Mouse (Mus musculus) heart, postnatal 10 days (tissue): ENCODE results near the gene Scgb1b15. TPM values are rescaled to one million over a fixed set of nuclear protein-coding genes. Genes with fewer than 3 reads are reported as not detected.
"Not testable (repeated sequence)": the region's sequence is repeated elsewhere in the genome, so short reads cannot be mapped to it uniquely, and the experiment has no call there.

Source experiments
- DNase-seq, 2 experiments: peaks; one replicate each; pipeline ENCODE4 v3.0.0; 2021
- intact Hi-C: fragments of 180-260 bp; cut with DNase I; formaldehyde crosslinking; loops from one replicate; pipeline ENCODE4 v1.15.1; 2025
- total RNA-seq, 2 experiments: library from RNA; stranded (reverse); gene quantifications; 2 replicates each; pipeline ENCODE4 v1.2.3; 2021

Scgb1b15 gene
- not detected for total RNA-seq

DNA sequence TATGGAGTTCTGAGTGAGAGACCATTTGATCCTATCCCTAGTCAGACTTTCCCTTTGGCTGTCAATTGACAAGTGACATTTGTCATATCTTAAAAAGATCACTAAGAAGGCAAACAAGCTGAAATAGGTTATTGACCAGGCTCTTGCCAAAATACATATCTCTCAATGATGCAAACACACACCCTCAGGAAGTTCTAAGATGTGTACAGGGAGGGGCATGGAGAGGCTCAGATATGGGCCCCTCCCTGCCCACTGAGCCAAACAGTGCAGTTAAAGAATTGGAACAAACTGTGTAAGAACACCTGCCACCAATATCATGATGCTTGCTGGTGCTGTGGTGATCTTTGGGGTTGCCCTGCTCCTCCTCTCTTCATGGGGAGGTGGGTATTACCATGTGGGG lies at the start of gene Scgb1b15:
Gene Scgb1b15, plus strand, starts transcription at position 301 of the 400 bp plus-strand sequence.
- DNase-seq, intact Hi-C loops: not testable (repeated sequence)

DNA sequence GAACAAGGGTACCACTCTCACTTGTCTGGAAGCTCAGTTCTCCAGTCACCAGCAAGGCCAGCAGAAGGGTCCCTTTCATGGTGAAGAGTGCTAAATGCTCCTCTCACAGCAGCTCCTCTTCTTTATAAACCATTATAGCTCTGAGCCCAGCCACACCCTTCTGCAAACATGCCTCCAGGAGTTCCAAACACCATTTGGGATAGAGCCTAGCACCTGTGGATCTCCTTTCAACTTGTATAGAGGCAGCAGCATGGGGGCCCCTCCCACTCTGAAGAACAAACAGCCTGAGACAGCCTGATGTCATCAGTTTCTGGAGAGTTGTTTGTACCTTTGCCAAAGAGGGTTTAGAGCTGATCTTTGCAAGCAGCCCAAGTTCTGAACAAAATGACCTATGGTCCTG lies 6.8 kb upstream of the Scgb1b15 start, which contains the start of gene Scgb2b15:
Gene Scgb2b15, minus strand, starts transcription at position 101 of the 400 bp plus-strand sequence.
- intact Hi-C loops, DNase-seq: not testable (repeated sequence)

Other genes with a start within 250 kb of the Scgb1b15 start
- not detected for gene Scgb2b15, start 6.9 kb upstream of the Scgb1b15 start, total RNA-seq
- not detected for gene Scgb2b17, start 220.0 kb downstream of the Scgb1b15 start, total RNA-seq
- gene Scgb1b17, start 226.9 kb downstream of the Scgb1b15 start, total RNA-seq, result not detected